Mouse (Mus musculus): ENCODE data around the gene Kank4. TPM values are rescaled to one million over a fixed set of nuclear protein-coding genes. Genes with fewer than 3 reads are reported as not detected.

The Kank4 gene
- total and polyA plus RNA-seq, 3 experiments, result not detected

DNA sequence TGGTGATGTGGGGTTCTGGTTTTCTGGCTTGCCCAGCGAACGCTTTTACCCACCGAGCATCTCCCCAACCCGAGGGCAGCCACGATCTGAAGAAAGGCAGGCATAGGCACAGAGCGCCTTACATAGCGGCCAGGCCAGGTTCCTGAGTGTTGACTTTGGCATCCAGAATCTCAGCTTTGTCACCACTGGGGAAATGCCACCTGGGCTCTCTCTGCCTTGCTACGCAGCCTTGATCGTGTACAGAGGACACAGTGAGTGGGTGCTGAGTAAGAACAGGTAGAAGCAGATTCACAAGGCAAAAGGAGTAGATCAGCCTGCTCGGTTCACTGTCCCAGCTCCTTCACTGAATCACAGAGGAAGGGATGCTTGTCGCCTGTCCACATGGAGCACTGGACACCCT lies 15.6 kb downstream of the Kank4 start:
- Histone ChIP-seq H3K4me1 (ENCODE audit: control insufficient read depth in 1 of 2, insufficient read depth in 2 of 2, low read length in 2 of 2) (no peaks in the 10 kb centered on the region), H3K9ac (ENCODE audit: control insufficient read depth, low read depth, low read length, poor library complexity, severe bottlenecking) (no peak overlapping the region), H3K79me2 (ENCODE audit: control insufficient read depth, insufficient read depth, low read length, poor library complexity) (no peaks in the 10 kb centered on the region), H3K36me3 (ENCODE audit: control insufficient read depth in 1 of 2, insufficient read depth in 2 of 2, low read length in 2 of 2) (no peaks in the 10 kb centered on the region), H3K27me3 (ENCODE audit: control insufficient read depth in 1 of 2, insufficient read depth in 2 of 2, low read length in 2 of 2) (no peaks in the 10 kb centered on the region), H3K4me3 (ENCODE audit: control insufficient read depth in 1 of 2, insufficient read depth in 1 of 2, low read depth in 2 of 2, low read length in 2 of 2) (no peak overlapping the region), H3K27ac (ENCODE audit: control insufficient read depth, low read depth, low read length) (no peak overlapping the region), H3K9me3 (replicated peaks; ENCODE audit: insufficient read depth, low read length) (no peaks in the 10 kb centered on the region)
- DNase-seq (ENCODE audit: low read depth, low spot score), result no peak
- no peak for TF ChIP-seq MAX (IDR thresholded peaks at IDR 0.05; ENCODE audit: low read length)
- TF ChIP-seq JUND (IDR thresholded peaks at IDR 0.05; ENCODE audit: low read depth, low read length), result no peak
- no peak for TF ChIP-seq TAL1 (IDR thresholded peaks at IDR 0.05; ENCODE audit: low read length)
- TF ChIP-seq EP300 (IDR thresholded peaks at IDR 0.05; ENCODE audit: low read depth in 1 of 2, low read length in 2 of 2), result no peak
- TF ChIP-seq ELF1 (IDR thresholded peaks at IDR 0.05; ENCODE audit: low read depth, low read length), result no peak

DNA sequence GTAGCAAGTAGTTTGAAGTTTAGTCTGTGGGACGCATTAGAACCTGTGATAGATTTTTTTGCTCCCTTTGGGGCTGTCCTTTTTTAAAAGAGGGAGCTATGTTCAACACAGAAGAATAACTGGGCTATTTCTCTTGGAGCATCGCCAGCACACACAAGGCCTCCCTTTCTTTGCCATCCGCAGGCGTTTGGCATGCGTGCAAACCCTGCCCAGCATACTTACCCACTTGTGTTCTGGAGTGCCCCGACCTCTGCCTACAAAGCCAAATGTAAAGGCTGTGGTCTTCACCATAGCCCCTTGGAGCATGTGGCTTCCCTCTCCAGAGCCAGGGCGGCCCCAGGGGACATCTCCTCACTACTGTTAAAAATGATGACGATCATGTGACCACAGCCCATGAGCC lies 16.5 kb downstream of the Kank4 start:
- no peaks in the 10 kb centered on the region for H3K27me3 ChIP-seq (ENCODE audit: control insufficient read depth in 1 of 2, insufficient read depth in 2 of 2, low read length in 2 of 2)
- no peak for DNase-seq (ENCODE audit: low read depth, low spot score)
- H3K9ac ChIP-seq (ENCODE audit: control insufficient read depth, low read depth, low read length, poor library complexity, severe bottlenecking), result no peak overlapping the region
- TF ChIP-seq MAX (IDR thresholded peaks at IDR 0.05; ENCODE audit: low read length), result no peak
- no peak for TF ChIP-seq MAFK (IDR thresholded peaks at IDR 0.05; ENCODE audit: borderline replicate concordance, low read depth, low read length)
- TF ChIP-seq CTCF (IDR thresholded peaks at IDR 0.05 in 2 of 3, conservative IDR thresholded peaks at IDR 0.05 in 1 of 3; ENCODE audit: control insufficient read depth in 1 of 3, insufficient read depth in 1 of 3, low read depth in 2 of 3, low read length in 3 of 3, poor library complexity in 1 of 3, severe bottlenecking in 1 of 3), result no peak
- TF ChIP-seq TBP (IDR thresholded peaks at IDR 0.05; ENCODE audit: low read depth, low read length), result no peak
- TF ChIP-seq MYC (IDR thresholded peaks at IDR 0.05; ENCODE audit: low read depth, low read length), result no peak
- TF ChIP-seq MAZ (IDR thresholded peaks at IDR 0.05; ENCODE audit: low read depth, low read length), result no peak
- no peak for TF ChIP-seq CHD2 (IDR thresholded peaks at IDR 0.05; ENCODE audit: low read length)
- TF ChIP-seq POLR2AphosphoS5 (IDR thresholded peaks at IDR 0.05; ENCODE audit: borderline replicate concordance, low read depth, low read length), result no peak
- no peak for TF ChIP-seq CHD1 (IDR thresholded peaks at IDR 0.05; ENCODE audit: low read depth, low read length)
- no peak for TF ChIP-seq UBTF (IDR thresholded peaks at IDR 0.05; ENCODE audit: borderline replicate concordance, insufficient read depth, low read depth, low read length)
- TF ChIP-seq MYB (IDR thresholded peaks at IDR 0.05; ENCODE audit: low read depth, low read length), result no peak
- TF ChIP-seq EP300 (IDR thresholded peaks at IDR 0.05; ENCODE audit: low read depth in 1 of 2, low read length in 2 of 2), result no peak
- TF ChIP-seq MEF2A (IDR thresholded peaks at IDR 0.05; ENCODE audit: extremely low read depth, insufficient replicate concordance, low read depth, low read length, poor library complexity, severe bottlenecking), result no peak
- no peak for TF ChIP-seq TAL1 (IDR thresholded peaks at IDR 0.05; ENCODE audit: low read length)
- no peak for TF ChIP-seq USF2 (IDR thresholded peaks at IDR 0.05; ENCODE audit: borderline replicate concordance in 1 of 2, insufficient read depth in 1 of 2, low read depth in 1 of 2, low read length in 2 of 2)
- no peak for TF ChIP-seq POLR2A (IDR thresholded peaks at IDR 0.05; ENCODE audit: control insufficient read depth in 1 of 2, insufficient read depth in 1 of 2, low read depth in 1 of 2, low read length in 2 of 2, poor library complexity in 1 of 2)
- TF ChIP-seq NELFE (IDR thresholded peaks at IDR 0.05; ENCODE audit: low read depth, low read length), result no peak
- no peak overlapping the region for H3K4me3 ChIP-seq (ENCODE audit: control insufficient read depth in 1 of 2, insufficient read depth in 1 of 2, low read depth in 2 of 2, low read length in 2 of 2)
- H3K4me1 ChIP-seq (ENCODE audit: control insufficient read depth in 1 of 2, insufficient read depth in 2 of 2, low read length in 2 of 2), result no peaks in the 10 kb centered on the region
- H3K27ac ChIP-seq (ENCODE audit: control insufficient read depth, low read depth, low read length), result no peak overlapping the region
- no peaks in the 10 kb centered on the region for H3K9me3 ChIP-seq (replicated peaks; ENCODE audit: insufficient read depth, low read length)
- no peaks in the 10 kb centered on the region for H3K36me3 ChIP-seq (ENCODE audit: control insufficient read depth in 1 of 2, insufficient read depth in 2 of 2, low read length in 2 of 2)
- no peaks in the 10 kb centered on the region for H3K79me2 ChIP-seq (ENCODE audit: control insufficient read depth, insufficient read depth, low read length, poor library complexity)
